Comparison of ENCODE assay signal across 8 mouse cellular contexts in genomic region chr3:96593790-96594560, GRCm38 (mm10). TPM values are rescaled to one million over a fixed set of nuclear protein-coding genes. Genes with fewer than 3 reads are reported as not detected.
DNase-seq lines count a peak whose midpoint lies in the region; ATAC-seq and TF ChIP-seq lines count a peak whose summit lies in the region.

Gene Polr3gl (minus strand): TSS chr3:96594181.

- TF ChIP-seq CTCF in bone marrow, adult 2 months (IDR thresholded peaks at IDR 0.05; ENCODE audit: control insufficient read depth, insufficient read depth, low read length), result peak; percentile 9; the same call in 1 of the 2 replicates

- H3K4me1 ChIP-seq in bone marrow, adult 2 months (ENCODE audit: control insufficient read depth, insufficient read depth, low read length), result no peaks in the 10 kb centered on the region; the same call in 1 of the 2 replicates
- peaks cover 37% of the 10 kb centered on the region for H3K4me1 ChIP-seq in embryonic facial prominence, embryonic 15.5 days
- H3K4me1 ChIP-seq in kidney, embryonic 14.5 days (ENCODE audit: control insufficient read depth, insufficient read depth, low read length), result peaks cover 30% of the 10 kb centered on the region

- peak; percentile 65; the same call in 1 of the 2 replicates for TF ChIP-seq POLR2A in bone marrow, adult 2 months (IDR thresholded peaks at IDR 0.05; ENCODE audit: borderline replicate concordance, control insufficient read depth, low read depth, low read length)

- WGBS in bone marrow, adult 2 months, result under 1% methylated on average over 38 of the region's 38 CpGs
- under 1% methylated on average over 38 of the region's 38 CpGs for WGBS in embryonic facial prominence, embryonic 15.5 days
- under 1% methylated on average over 38 of the region's 38 CpGs for WGBS in kidney, embryonic 14.5 days

- peaks cover 12% of the 10 kb centered on the region for H3K27me3 ChIP-seq in embryonic facial prominence, embryonic 15.5 days
- peaks cover 25% of the 10 kb centered on the region for H3K27me3 ChIP-seq in kidney, embryonic 14.5 days (ENCODE audit: control insufficient read depth, insufficient read depth, low read length)

- DNase-seq in 416B (ENCODE audit: low read depth), result peak; percentile 96
- peak; percentile 95 to 96 for DNase-seq in heart, adult 9 months (ENCODE audit: low spot score in 2 of 2)
- peak; percentile 94 for DNase-seq in liver
- DNase-seq in spleen, postnatal 4 days (ENCODE audit: low spot score in 2 of 2), result peak; percentile 91 to 96

- peak within 1 kb of the TSS; percentile 44 for H3K9ac ChIP-seq in embryonic facial prominence, embryonic 15.5 days
- H3K9ac ChIP-seq in kidney, embryonic 14.5 days (ENCODE audit: low read depth, low read length), result peak within 1 kb of the TSS; percentile 53

- H3K4me2 ChIP-seq in embryonic facial prominence, embryonic 15.5 days (replicated peaks), result peak within 1 kb of the TSS; percentile 71
- peak within 1 kb of the TSS; percentile 78 for H3K4me2 ChIP-seq in kidney, embryonic 14.5 days (replicated peaks; ENCODE audit: low read depth, low read length)

- H3K4me3 ChIP-seq in bone marrow, adult 2 months (replicated peaks; ENCODE audit: control insufficient read depth, low read depth, low read length), result peak within 1 kb of the TSS; percentile 83
- H3K4me3 ChIP-seq in embryonic facial prominence, embryonic 15.5 days (replicated peaks), result peak within 1 kb of the TSS; percentile 62
- H3K4me3 ChIP-seq in kidney, embryonic 14.5 days (ENCODE audit: low read length), result peak within 1 kb of the TSS; percentile 45

- peak; percentile 87 for ATAC-seq in embryonic facial prominence, embryonic 15.5 days (ENCODE audit: insufficient number of reproducible peaks, low FRiP score, low TSS enrichment, low read depth)
- ATAC-seq in kidney, embryonic 14.5 days (ENCODE audit: low FRiP score, low TSS enrichment), result peak; percentile 86
- ATAC-seq in monocyte, adult 5-6 weeks (replicated peaks; ENCODE audit: insufficient number of reproducible peaks, low FRiP score, low TSS enrichment, poor library complexity, severe bottlenecking), result peak; percentile 96

- 0 out of 2 replicates have a peak, but pooled peaks cover 2% of the 10 kb centered on the region for H3K36me3 ChIP-seq in embryonic facial prominence, embryonic 15.5 days
- no peaks in the 10 kb centered on the region for H3K36me3 ChIP-seq in kidney, embryonic 14.5 days (ENCODE audit: control insufficient read depth, insufficient read depth, low read length)

- no peaks in the 10 kb centered on the region for H3K9me3 ChIP-seq in embryonic facial prominence, embryonic 15.5 days (replicated peaks)
- H3K9me3 ChIP-seq in kidney, embryonic 14.5 days (ENCODE audit: control insufficient read depth, low read length), result no peaks in the 10 kb centered on the region

- peak within 1 kb of the TSS; percentile 67 for H3K27ac ChIP-seq in bone marrow, adult 2 months (ENCODE audit: control insufficient read depth, insufficient read depth, low read depth, low read length, poor library complexity)
- H3K27ac ChIP-seq in embryonic facial prominence, embryonic 15.5 days (replicated peaks), result peak within 1 kb of the TSS; percentile 89
- 0 out of 2 replicates have a peak within 1 kb of the TSS, but pooled peaks have one; percentile 39 for H3K27ac ChIP-seq in kidney, embryonic 14.5 days (ENCODE audit: low read depth, low read length)

RNA-seq across cellular contexts. Expression of gene Polr3gl, which starts in this region (rescaled TPM):
- polyA plus RNA-seq in bone marrow, adult 2 months (2011; ENCODE audit: insufficient read depth, insufficient read length, low replicate concordance, missing spikeins), result 61.0 and 72.3 TPM in 2 replicates
- polyA plus RNA-seq in embryonic facial prominence, embryonic 15.5 days (2015; fragmentation: Nextera tagmentation; extraction: Ambion mirVana), result 43.6 and 48.5 TPM in 2 replicates
- polyA plus RNA-seq in kidney, embryonic 14.5 days (2014; fragmentation: Nextera tagmentation; extraction: Ambion mirVana), result 18.0 and 22.3 TPM in 2 replicates
- total RNA-seq in monocyte, adult 5-6 weeks (2017), result 75.3 to 86.8 TPM (median 84.0 TPM) in 3 replicates

Comparison
In these comparisons a context has a peak if more than half of its experiments do, and no peak if none do; other contexts are left out.
1. Peak in every context shown above with its lines: DNase-seq, ATAC-seq, H3K4me3 ChIP-seq and H3K27ac ChIP-seq.
2. H3K27ac ChIP-seq: peak in every context shown above with its lines; median percentile 89 in embryonic facial prominence, embryonic 15.5 days; 67 in bone marrow, adult 2 months; 39 in kidney, embryonic 14.5 days.